Mouse (Mus musculus) monocyte, adult 5-6 weeks (primary cell): ENCODE measurements around the gene 2010300C02Rik. TPM values are rescaled to one million over a fixed set of nuclear protein-coding genes. Genes with fewer than 3 reads are reported as not detected.
"Not testable (repeated sequence)": the region's sequence is repeated elsewhere in the genome, so short reads cannot be mapped to it uniquely, and the experiment has no call there.

ENCODE experiments used
- ATAC-seq: fragments of 153-309, 156-312 bp; replicated peaks from 2 replicates; pipeline ENCODE4 v1.8.0; 2017; ENCODE audit warnings: mild to moderate bottlenecking; ENCODE audit not compliant: low TSS enrichment, insufficient number of reproducible peaks, severe bottlenecking, poor library complexity, low FRiP score
- total RNA-seq: library from RNA; stranded (forward); fragments of 200-1000, 200-491, 200-594 nt; gene quantifications from 3 replicates; pipeline ENCODE4 v1.2.3, GENCODE M21; 2017

The 2010300C02Rik gene
- total RNA-seq, 1 experiment from 2014 or later: not detected

GRCm38 (mm10) chr1:37605694-37606093, 114.2 kb downstream of the 2010300C02Rik start:
- ATAC-seq: not testable (repeated sequence)

DNA sequence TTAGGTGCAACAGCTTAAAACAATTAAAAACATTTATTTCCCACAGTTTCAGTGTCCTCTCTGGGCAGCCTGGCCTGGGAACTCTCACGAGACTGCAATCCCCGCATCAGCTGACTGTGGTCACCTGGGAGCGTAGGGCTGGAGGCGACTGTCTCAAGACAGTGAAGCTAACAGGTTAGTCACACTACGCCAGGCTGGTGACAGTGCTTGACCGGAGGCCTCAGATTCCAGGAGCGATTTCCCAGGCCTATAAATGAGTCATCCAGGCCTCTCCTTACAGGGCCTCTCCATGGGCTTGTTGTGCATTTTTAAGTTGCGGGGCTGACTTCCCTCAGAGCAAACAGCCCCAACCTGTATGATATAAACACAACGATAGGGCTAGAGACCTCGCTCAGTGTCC, 116.7 kb downstream of the 2010300C02Rik start:
- no peak for ATAC-seq

GRCm38 (mm10) chr1:37602268-37602667, 117.6 kb downstream of the 2010300C02Rik start:
- ATAC-seq: no peak

DNA sequence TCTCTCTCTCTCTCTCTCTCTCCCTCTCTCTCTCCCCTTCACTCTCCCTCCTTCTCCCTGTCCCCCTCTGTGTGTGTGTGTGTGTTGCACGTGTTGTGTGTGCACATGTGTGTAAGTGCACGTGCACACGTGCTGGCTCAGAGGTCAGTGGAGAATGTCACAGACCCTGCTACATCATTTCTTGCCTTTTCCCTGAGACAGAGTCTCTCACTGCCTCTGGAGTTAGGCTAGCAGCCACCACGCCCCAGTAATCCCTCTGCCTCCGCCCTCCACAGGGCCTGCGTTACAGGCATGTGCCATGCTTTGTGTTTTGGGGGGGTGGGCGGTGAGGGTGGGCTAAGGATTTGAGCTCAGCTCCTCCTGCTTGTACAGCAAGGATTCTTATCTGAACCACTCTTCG, 118.4 kb downstream of the 2010300C02Rik start:
- no peak for ATAC-seq

DNA sequence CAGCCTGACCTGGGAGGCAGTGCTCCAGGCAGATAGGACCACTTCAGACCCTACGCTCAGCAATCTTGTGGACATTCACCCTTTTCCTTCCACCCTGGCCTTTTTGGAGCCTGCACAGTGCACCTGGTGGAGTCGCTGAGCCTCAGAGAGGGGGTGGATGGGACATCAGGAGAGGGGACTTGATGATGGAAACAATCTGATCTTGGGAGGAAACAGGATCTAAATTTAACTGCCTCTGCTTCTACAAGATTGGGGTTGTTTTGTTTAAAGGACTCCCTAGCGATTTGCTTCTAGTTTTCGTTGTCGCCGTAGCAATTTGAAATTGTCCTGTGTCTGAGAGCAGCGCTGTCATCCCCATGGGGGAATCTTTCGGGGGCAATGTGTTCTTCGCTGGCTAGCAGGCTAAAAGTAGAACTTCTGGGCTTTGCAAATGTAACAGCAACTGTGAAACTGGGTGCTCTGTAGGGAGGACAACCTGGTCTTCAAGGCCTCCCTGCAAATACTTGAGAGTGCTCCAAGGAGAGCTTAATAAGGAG, 119.2 kb downstream of the 2010300C02Rik start:
- ATAC-seq: no peak

- ATAC-seq: no peak
Observed at GRCm38 (mm10) chr1:37598986-37599385, 120.9 kb downstream of the 2010300C02Rik start.

DNA sequence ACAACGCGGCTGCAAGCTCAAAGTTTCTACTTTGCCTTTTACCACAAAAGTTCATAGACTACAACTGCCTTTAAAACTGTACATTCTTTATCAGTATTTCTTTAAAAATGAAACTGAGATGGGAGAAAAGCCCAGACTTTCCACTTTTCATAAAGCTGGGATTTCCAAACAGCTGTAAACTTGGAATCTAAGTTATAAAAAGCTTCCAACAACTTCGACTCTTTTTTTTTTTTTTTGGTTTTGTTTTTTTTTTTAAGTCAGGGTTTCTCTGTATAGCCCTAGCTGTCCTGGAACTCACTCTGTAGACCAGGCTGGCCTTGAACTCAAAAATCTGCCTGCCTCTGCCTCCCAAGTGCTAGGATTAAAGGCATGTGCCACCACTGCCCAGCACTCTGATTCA, 125.1 kb downstream of the 2010300C02Rik start:
- ATAC-seq: not testable (repeated sequence)

- ATAC-seq: peak; percentile 94
Observed at GRCm38 (mm10) chr1:37585809-37586480, 133.9 kb downstream of the 2010300C02Rik start.

GRCm38 (mm10) chr1:37583795-37584464, 136.0 kb downstream of the 2010300C02Rik start:
- ATAC-seq: no peak

- no peak for ATAC-seq
Observed at GRCm38 (mm10) chr1:37583167-37583566, 136.7 kb downstream of the 2010300C02Rik start.

- no peak for ATAC-seq
Observed at GRCm38 (mm10) chr1:37579686-37580085, 140.2 kb downstream of the 2010300C02Rik start.

GRCm38 (mm10) chr1:37572528-37573272, 147.2 kb downstream of the 2010300C02Rik start:
- no peak for ATAC-seq

DNA sequence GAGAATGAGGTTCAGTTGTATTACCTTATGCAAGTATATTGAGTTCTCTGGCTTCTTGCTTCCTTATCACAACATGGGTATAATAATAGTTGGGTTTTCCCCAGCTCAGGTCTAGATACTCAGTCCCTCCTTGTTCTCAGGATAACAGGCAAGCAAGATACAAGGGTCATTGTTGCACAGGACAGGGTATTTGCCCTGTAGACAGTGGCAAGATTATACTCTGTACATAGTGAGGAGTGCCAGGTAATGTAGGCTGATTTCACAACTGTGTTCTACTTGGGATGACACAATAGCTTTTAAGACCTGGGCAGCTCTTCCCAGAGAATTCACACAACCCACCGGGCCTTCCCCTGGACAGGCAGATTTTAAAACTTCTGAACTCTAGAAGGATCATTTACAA, 151.5 kb downstream of the 2010300C02Rik start:
- ATAC-seq: no peak

DNA sequence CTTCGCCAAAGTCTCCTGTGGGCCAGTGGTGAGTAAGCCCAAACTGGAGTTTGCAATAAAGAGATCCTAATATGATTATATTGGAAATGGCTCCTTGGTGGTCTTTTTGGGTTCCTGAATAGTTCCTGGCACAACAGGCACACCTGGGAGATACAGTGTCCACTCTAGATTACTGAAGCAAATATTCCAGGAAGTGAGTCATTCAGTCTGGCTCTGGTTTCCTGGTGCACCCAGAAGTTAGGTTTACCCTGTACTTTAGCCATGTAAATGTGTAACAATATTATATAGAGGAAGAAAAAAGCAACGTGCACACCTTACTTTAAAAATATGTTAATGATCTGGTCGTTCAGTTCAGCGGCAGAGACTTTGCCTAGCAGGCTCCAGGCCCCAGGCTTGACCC, 153.1 kb downstream of the 2010300C02Rik start:
- ATAC-seq: no peak

DNA sequence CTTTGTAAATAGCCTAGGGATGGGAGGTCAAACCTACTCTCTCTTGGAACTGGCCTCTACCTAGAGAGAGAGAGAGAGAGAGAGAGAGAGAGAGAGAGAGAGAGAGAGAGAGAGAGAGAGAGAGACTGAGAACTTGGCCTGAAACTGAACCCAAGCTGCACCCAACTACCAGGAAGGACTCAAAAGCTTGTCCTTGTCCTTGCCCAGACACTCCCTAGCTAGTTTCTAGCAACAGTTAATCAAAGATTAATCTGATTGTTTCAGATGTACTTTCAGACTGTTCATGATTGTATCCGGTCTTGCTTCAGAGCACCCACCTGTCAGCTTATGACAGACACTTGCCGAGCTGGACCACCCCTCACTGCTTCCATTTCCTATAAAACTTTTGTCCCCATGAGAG, 153.5 kb downstream of the 2010300C02Rik start:
- no peak for ATAC-seq

- no peak for ATAC-seq
Observed at GRCm38 (mm10) chr1:37565396-37565795, 154.5 kb downstream of the 2010300C02Rik start.

- ATAC-seq: peak; percentile 83
Observed at GRCm38 (mm10) chr1:37561955-37562354, 157.9 kb downstream of the 2010300C02Rik start.
